Mouse (Mus musculus) activated CD4-positive, CD25-positive, alpha-beta regulatory T cell, adult 4 months (primary cell): ENCODE results near the gene Esx1. TPM values are rescaled to one million over a fixed set of nuclear protein-coding genes. Genes with fewer than 3 reads are reported as not detected.

Source experiments
- ATAC-seq: one replicate; pipeline ENCODE4 v1.8.0; 2017
- polyA plus RNA-seq, 2 experiments: library from polyadenylated mRNA; unstranded; fragments of 100-300 nt; shearing (Covaris generic); gene quantifications; one replicate each; pipeline ENCODE4 v1.2.1; 2017

Gene Esx1
- polyA plus RNA-seq = not detected

- ATAC-seq = no peak
Measured at GRCm38 (mm10) chrX:137121718-137122117, at the start of gene Esx1. Esx1 (minus strand) TSS chrX:137122083.

DNA sequence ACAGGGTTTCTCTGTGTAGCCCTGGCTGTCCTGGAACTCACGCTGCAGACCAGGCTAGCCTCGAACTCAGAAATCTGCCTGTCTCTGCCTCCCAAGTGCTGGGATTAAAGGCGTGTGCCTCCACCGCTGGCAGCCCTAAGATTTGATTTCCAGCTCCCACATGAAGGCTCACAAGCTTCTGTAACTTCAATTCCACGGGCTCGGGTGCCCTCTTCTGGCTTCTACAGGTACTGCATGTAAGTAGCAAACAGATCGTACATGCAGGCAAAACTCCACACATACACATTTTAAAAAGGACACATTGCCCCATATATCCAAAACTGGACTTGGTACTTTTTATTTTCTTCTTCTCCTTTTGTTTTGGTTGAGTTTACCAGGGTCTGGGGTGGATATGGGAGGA lies 48.1 kb upstream of the Esx1 start:
- ATAC-seq = no peak

DNA sequence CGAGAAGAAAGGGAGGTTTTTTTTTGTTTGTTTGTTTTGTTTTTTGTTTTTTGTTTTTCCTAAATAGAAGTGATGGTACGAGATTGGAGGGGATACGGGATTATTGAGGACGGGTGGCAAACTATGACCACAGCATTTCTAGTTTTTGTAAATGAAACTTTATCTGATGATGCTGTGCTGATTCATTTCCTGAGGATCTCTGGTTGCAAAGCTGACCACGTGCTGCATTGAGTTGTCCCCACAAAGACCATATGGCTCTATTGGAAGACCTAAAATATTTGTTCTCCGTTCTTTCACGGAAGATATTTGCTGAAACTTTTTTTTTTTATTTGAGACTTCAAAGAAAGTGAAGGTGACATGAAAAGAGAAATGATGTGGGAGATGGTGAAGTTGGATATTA lies 45.8 kb upstream of the Esx1 start:
- no peak for ATAC-seq

DNA sequence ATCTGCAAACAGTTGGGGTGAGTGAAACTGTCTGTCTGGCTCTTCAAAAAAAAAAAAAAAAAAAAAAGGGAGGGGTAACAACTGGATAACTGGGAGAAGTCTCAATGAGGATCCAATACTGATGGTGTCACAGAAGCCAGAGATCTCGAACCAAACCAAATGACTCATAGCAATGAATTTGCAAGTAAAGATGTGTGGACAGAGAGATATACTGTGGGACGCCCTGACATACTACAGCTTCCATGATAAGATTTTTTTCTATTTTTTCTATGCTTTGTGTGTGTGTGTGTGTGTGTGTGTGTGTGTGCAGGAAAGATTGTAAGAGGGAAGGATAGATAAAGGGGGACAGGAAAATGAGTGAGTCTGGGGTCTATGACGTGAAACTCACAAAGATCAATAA lies 43.7 kb upstream of the Esx1 start:
- ATAC-seq = no peak

- ATAC-seq = no peak
Measured at GRCm38 (mm10) chrX:137162700-137163099, 40.8 kb upstream of the Esx1 start.

GRCm38 (mm10) chrX:137160971-137161370 lies 39.1 kb upstream of the Esx1 start:
- no peak for ATAC-seq

GRCm38 (mm10) chrX:137149050-137149449 lies 27.2 kb upstream of the Esx1 start:
- ATAC-seq = no peak

DNA sequence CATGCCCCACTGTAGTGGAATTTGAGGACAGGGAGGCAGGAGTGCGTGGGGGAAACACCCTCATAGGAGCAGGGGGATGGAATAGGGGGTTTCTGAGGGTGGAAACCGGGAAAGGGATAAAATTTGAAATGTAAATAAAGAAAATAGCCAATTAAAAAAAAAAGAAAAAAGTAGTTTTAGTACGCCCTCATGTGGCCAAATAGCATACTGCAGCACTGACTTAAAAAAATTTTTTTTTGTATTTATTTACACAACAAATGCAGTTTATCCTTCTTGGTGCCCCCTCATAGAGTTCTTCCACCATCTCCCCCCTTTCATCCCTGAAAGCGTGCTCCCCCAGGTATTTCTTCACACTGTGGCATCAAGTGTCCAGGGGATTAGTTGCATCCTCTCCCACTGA lies 22.8 kb upstream of the Esx1 start:
- ATAC-seq = no peak

- ATAC-seq = no peak
Measured at GRCm38 (mm10) chrX:137143726-137144125, 21.8 kb upstream of the Esx1 start.

- peak; percentile 28 for ATAC-seq
Measured at GRCm38 (mm10) chrX:137142546-137142945, 20.7 kb upstream of the Esx1 start.

- ATAC-seq = peak; percentile 40
Measured at GRCm38 (mm10) chrX:137141669-137142068, 19.8 kb upstream of the Esx1 start.

- ATAC-seq = no peak
Measured at GRCm38 (mm10) chrX:137127542-137127941, 5.7 kb upstream of the Esx1 start.

GRCm38 (mm10) chrX:137119675-137120423 lies 2.0 kb downstream of the Esx1 start:
- no peak for ATAC-seq

DNA sequence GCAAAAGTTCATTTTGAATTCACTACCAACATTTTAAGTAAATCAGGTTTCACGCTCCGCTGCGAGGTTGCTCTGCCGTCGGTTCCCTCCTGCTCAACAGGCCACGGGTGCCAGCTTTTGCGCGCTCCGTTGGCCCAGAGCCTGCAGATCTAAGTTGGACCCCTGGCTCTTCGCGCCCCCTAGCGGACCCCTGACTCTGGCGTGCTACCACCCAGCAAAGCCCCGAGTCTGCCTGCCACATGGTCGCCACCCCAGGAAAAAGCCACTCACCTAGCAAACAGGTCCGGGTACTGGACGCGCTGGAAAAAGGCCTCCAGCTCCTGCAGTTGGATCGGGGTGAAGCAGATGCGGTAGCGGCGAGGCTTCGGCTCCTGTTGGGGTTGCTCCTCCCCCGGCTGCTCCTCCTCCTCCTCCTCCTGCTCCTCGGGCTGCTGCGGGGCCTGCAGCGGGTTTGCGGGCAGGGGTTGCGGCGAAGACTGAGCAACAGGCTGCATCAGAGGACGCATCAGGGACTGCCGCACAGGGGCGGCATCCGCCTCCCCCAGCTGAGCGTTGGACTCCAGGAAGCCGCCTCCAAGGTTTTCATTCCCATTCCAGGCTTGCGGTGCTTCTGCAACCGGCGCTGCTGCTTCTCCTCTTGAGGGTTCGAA lies 3.7 kb downstream of the Esx1 start:
- no peak for ATAC-seq

- no peak for ATAC-seq
Measured at GRCm38 (mm10) chrX:137106498-137106897, 15.4 kb downstream of the Esx1 start.

DNA sequence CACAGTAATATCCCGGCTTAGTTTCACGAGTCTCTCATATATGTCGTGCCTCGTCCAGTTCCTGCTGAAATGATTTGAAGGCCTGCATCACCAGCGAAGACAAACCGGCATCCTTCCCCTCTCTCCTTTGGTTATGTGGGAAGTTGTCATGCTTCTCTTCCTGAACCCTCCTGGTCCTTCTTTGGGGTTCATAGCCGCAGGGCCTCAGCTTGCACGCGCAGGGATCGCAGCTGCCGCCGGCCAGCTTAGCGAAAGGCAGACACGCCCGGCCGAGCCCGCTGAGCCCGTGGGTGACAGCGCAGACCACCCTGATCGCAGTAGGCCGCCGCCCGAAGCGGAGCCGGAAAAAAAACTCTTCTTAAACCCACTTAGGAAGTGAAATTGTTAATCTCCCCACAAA lies 17.4 kb downstream of the Esx1 start:
- ATAC-seq = no peak

Other genes with a start within 250 kb of the Esx1 start
- not detected for gene H2bfm, start 194.8 kb downstream of the Esx1 start, polyA plus RNA-seq
- 10 to 100 TPM; 12.1 to 77.0 TPM for gene Tmsb15b2, start 146.6 kb downstream of the Esx1 start, polyA plus RNA-seq
- gene Tmsb15l, start 145.2 kb downstream of the Esx1 start, polyA plus RNA-seq = 10 to 100 TPM in 1 of 2 experiments, 1 to 10 TPM in 1; 2.2 to 13.1 TPM
- gene Tmsb15b1, start 145.2 kb downstream of the Esx1 start, polyA plus RNA-seq = 10 to 100 TPM; 26.6 to 39.7 TPM
- gene Zcchc18, start 128.9 kb downstream of the Esx1 start, polyA plus RNA-seq = 10 to 100 TPM; 37.8 to 42.4 TPM
- 1 to 10 TPM; 6.2 to 9.6 TPM for gene Slc25a53, start 83.8 kb downstream of the Esx1 start, polyA plus RNA-seq
- 1 to 10 TPM; 3.3 to 4.4 TPM for gene Fam199x, start 72.5 kb downstream of the Esx1 start, polyA plus RNA-seq